Mouse (Mus musculus): ENCODE data around the gene Fosl2. TPM values are rescaled to one million over a fixed set of nuclear protein-coding genes. Genes with fewer than 3 reads are reported as not detected.

The Fosl2 gene
- total and polyA plus RNA-seq, 2 experiments from 2014 or later = 1.4 to 18.6 TPM

- 0 out of 2 replicates have a peak, but pooled peaks cover 7% of the 10 kb centered on the region for H3K4me1 ChIP-seq (ENCODE audit: control insufficient read depth, insufficient read depth)
- no peaks in the 10 kb centered on the region for H3K27me3 ChIP-seq (ENCODE audit: control insufficient read depth, insufficient read depth, low read length)
- no peak overlapping the region for H3K27ac ChIP-seq (ENCODE audit: low read depth)
- WGBS = 62% methylated on average over 3 of the region's 3 CpGs
- TF ChIP-seq EP300 (IDR thresholded peaks at IDR 0.05; ENCODE audit: low read depth) (no peak), CTCF (IDR thresholded peaks at IDR 0.05; ENCODE audit: low read depth) (no peak)
- no peaks in the 10 kb centered on the region for H3K9me3 ChIP-seq (replicated peaks; ENCODE audit: control insufficient read depth, low read length)
- H3K9ac ChIP-seq (replicated peaks; ENCODE audit: low read depth, low read length) = no peak overlapping the region
- DNase-seq (ENCODE audit: low spot score) = no peak
- H3K4me3 ChIP-seq (ENCODE audit: low read depth, low read length) = no peak overlapping the region
- no peaks in the 10 kb centered on the region for H3K36me3 ChIP-seq (replicated peaks; ENCODE audit: control insufficient read depth, insufficient read depth, low read length)
- ATAC-seq (ENCODE audit: insufficient read depth, low read depth) = no peak
- H3K4me2 ChIP-seq (ENCODE audit: low read depth, low read length) = no peak overlapping the region
Measured at GRCm38 (mm10) chr5:32098691-32099090, 36.9 kb upstream of the Fosl2 start.

GRCm38 (mm10) chr5:32102484-32102883 lies 33.1 kb upstream of the Fosl2 start:
- WGBS = 16% methylated on average over 5 of the region's 5 CpGs
- Histone ChIP-seq H3K4me2 (ENCODE audit: low read depth, low read length) (0 out of 2 replicates have a peak overlapping the region, but pooled peaks have one; percentile 11), H3K9ac (replicated peaks; ENCODE audit: low read depth, low read length) (no peak overlapping the region), H3K4me3 (ENCODE audit: low read depth, low read length) (no peak overlapping the region), H3K36me3 (replicated peaks; ENCODE audit: control insufficient read depth, insufficient read depth, low read length) (no peaks in the 10 kb centered on the region), H3K27me3 (ENCODE audit: control insufficient read depth, insufficient read depth, low read length) (no peaks in the 10 kb centered on the region), H3K9me3 (replicated peaks; ENCODE audit: control insufficient read depth, low read length) (no peaks in the 10 kb centered on the region), H3K4me1 (ENCODE audit: control insufficient read depth, insufficient read depth) (0 out of 2 replicates have a peak, but pooled peaks cover 7% of the 10 kb centered on the region), H3K27ac (ENCODE audit: low read depth) (no peak overlapping the region)
- DNase-seq (ENCODE audit: low spot score) (peak; percentile 55), ATAC-seq (ENCODE audit: insufficient read depth, low read depth) (peak; percentile 47; the same call in 1 of the 2 replicates)
- TF ChIP-seq CTCF (IDR thresholded peaks at IDR 0.05; ENCODE audit: low read depth) (no peak), EP300 (IDR thresholded peaks at IDR 0.05; ENCODE audit: low read depth) (no peak)

- Histone ChIP-seq H3K9me3 (replicated peaks; ENCODE audit: control insufficient read depth, low read length) (no peaks in the 10 kb centered on the region), H3K4me2 (ENCODE audit: low read depth, low read length) (no peak overlapping the region), H3K4me3 (ENCODE audit: low read depth, low read length) (no peak overlapping the region), H3K27ac (ENCODE audit: low read depth) (no peak overlapping the region), H3K36me3 (replicated peaks; ENCODE audit: control insufficient read depth, insufficient read depth, low read length) (no peaks in the 10 kb centered on the region), H3K9ac (replicated peaks; ENCODE audit: low read depth, low read length) (no peak overlapping the region), H3K4me1 (ENCODE audit: control insufficient read depth, insufficient read depth) (0 out of 2 replicates have a peak, but pooled peaks cover 7% of the 10 kb centered on the region), H3K27me3 (ENCODE audit: control insufficient read depth, insufficient read depth, low read length) (no peaks in the 10 kb centered on the region)
- no peak for DNase-seq (ENCODE audit: low spot score)
- TF ChIP-seq EP300 (IDR thresholded peaks at IDR 0.05; ENCODE audit: low read depth) (no peak), CTCF (IDR thresholded peaks at IDR 0.05; ENCODE audit: low read depth) (no peak)
- peak; percentile 21; the same call in 1 of the 2 replicates for ATAC-seq (ENCODE audit: insufficient read depth, low read depth)
- WGBS = 79% methylated on average over 6 of the region's 6 CpGs
Measured at GRCm38 (mm10) chr5:32102971-32103431, 32.6 kb upstream of the Fosl2 start.

GRCm38 (mm10) chr5:32103545-32103944 lies 32.1 kb upstream of the Fosl2 start:
- H3K9me3 ChIP-seq (replicated peaks; ENCODE audit: control insufficient read depth, low read length) = no peaks in the 10 kb centered on the region
- ATAC-seq (ENCODE audit: insufficient read depth, low read depth) (no peak), DNase-seq (ENCODE audit: low spot score) (no peak)
- H3K4me1 ChIP-seq (ENCODE audit: control insufficient read depth, insufficient read depth) = 0 out of 2 replicates have a peak, but pooled peaks cover 7% of the 10 kb centered on the region
- no peak overlapping the region for H3K9ac ChIP-seq (replicated peaks; ENCODE audit: low read depth, low read length)
- H3K27me3 ChIP-seq (ENCODE audit: control insufficient read depth, insufficient read depth, low read length) = no peaks in the 10 kb centered on the region
- H3K27ac ChIP-seq (ENCODE audit: low read depth) = no peak overlapping the region
- H3K4me2 ChIP-seq (ENCODE audit: low read depth, low read length) = no peak overlapping the region
- no peak overlapping the region for H3K4me3 ChIP-seq (ENCODE audit: low read depth, low read length)
- WGBS = 88% methylated on average over 1 of the region's 1 CpGs
- H3K36me3 ChIP-seq (replicated peaks; ENCODE audit: control insufficient read depth, insufficient read depth, low read length) = no peaks in the 10 kb centered on the region
- TF ChIP-seq EP300 (IDR thresholded peaks at IDR 0.05; ENCODE audit: low read depth) = no peak
- TF ChIP-seq CTCF (IDR thresholded peaks at IDR 0.05; ENCODE audit: low read depth) = no peak

- H3K4me2 ChIP-seq (ENCODE audit: low read depth, low read length) = no peak overlapping the region
- no peaks in the 10 kb centered on the region for H3K27me3 ChIP-seq (ENCODE audit: control insufficient read depth, insufficient read depth, low read length)
- TF ChIP-seq CTCF (IDR thresholded peaks at IDR 0.05; ENCODE audit: low read depth) = no peak
- TF ChIP-seq EP300 (IDR thresholded peaks at IDR 0.05; ENCODE audit: low read depth) = no peak
- ATAC-seq (ENCODE audit: insufficient read depth, low read depth) = no peak
- H3K4me3 ChIP-seq (ENCODE audit: low read depth, low read length) = no peak overlapping the region
- H3K9ac ChIP-seq (replicated peaks; ENCODE audit: low read depth, low read length) = no peak overlapping the region
- H3K36me3 ChIP-seq (replicated peaks; ENCODE audit: control insufficient read depth, insufficient read depth, low read length) = no peaks in the 10 kb centered on the region
- no peaks in the 10 kb centered on the region for H3K9me3 ChIP-seq (replicated peaks; ENCODE audit: control insufficient read depth, low read length)
- 0 out of 2 replicates have a peak, but pooled peaks cover 7% of the 10 kb centered on the region for H3K4me1 ChIP-seq (ENCODE audit: control insufficient read depth, insufficient read depth)
- 76% methylated on average over 12 of the region's 12 CpGs for WGBS
- H3K27ac ChIP-seq (ENCODE audit: low read depth) = no peak overlapping the region
- DNase-seq (ENCODE audit: low spot score) = no peak
Measured at GRCm38 (mm10) chr5:32104119-32104990, 31.2 kb upstream of the Fosl2 start.

Data from heart, postnatal 0 days (tissue).